Mouse (Mus musculus) hindbrain, embryonic 14.5 days (tissue): Measurements from ENCODE around the gene Max. TPM values are rescaled to one million over a fixed set of nuclear protein-coding genes. Genes with fewer than 3 reads are reported as not detected.

Experiments used
- ATAC-seq: fragments of 200-750 bp; cut with Nextera tagmentation; 2 replicates; pipeline ENCODE4 v1.8.0; 2017; ENCODE audit warnings: moderate number of reproducible peaks, mild to moderate bottlenecking, moderate TSS enrichment, moderate library complexity; ENCODE audit not compliant: low FRiP score
- DNase-seq: peaks from one replicate; pipeline ENCODE4 v3.0.0-alpha.2; 2015; ENCODE audit warnings: low spot score
- H3K27ac ChIP-seq: fragments of 300-500 bp; sonication (generic); 2 replicates; pipeline ENCODE4 v1.5.1; 2014; ENCODE audit warnings: mild to moderate bottlenecking, moderate library complexity
- H3K27me3 ChIP-seq: fragments of 300-500 bp; sonication (generic); 2 replicates; pipeline ENCODE4 v1.6.1; 2014; ENCODE audit warnings: mild to moderate bottlenecking, low read length, mixed read lengths; ENCODE audit not compliant: control insufficient read depth, insufficient read depth
- H3K36me3 ChIP-seq: fragments of 300-500 bp; sonication (generic); replicated peaks from 2 replicates; pipeline ENCODE4 v1.6.1; 2014; ENCODE audit not compliant: control insufficient read depth, insufficient read depth
- H3K4me1 ChIP-seq: fragments of 300-500 bp; sonication (generic); replicated peaks from 2 replicates; pipeline ENCODE4 v1.6.1; 2014; ENCODE audit warnings: antibody characterized with exemption, low read length, mixed read lengths; ENCODE audit not compliant: control insufficient read depth, insufficient read depth
- H3K4me2 ChIP-seq: fragments of 300-500 bp; sonication (generic); replicated peaks from 2 replicates; pipeline ENCODE4 v1.6.1; 2014; ENCODE audit warnings: mild to moderate bottlenecking, moderate library complexity
- H3K4me3 ChIP-seq: fragments of 300-500 bp; sonication (generic); replicated peaks from 2 replicates; pipeline ENCODE4 v1.5.1; 2014; ENCODE audit warnings: mild to moderate bottlenecking, low read length
- H3K9ac ChIP-seq: fragments of 300-500 bp; sonication (generic); 2 replicates; pipeline ENCODE4 v1.6.1; 2014
- H3K9me3 ChIP-seq: fragments of 300-500 bp; sonication (generic); 2 replicates; pipeline ENCODE4 v1.6.1; 2016; ENCODE audit warnings: low read length; ENCODE audit not compliant: control insufficient read depth
- WGBS: fragments of 180-500 bp; shearing (Covaris S2); extraction: QIAGEN DNeasy Blood & Tissue Kit; methylation state at CpG from one replicate; pipeline ENCODE4 v1.1.7; 2014; 5-methylcytosine and 5-hydroxymethylcytosine counted together
- polyA plus RNA-seq: library from polyadenylated mRNA; unstranded; fragments of >200 nt; fragmentation: Nextera tagmentation; extraction: Ambion mirVana; gene quantifications from 2 replicates; pipeline ENCODE4 v1.2.1, GENCODE M21; 2014

Gene Max
- polyA plus RNA-seq, 1 experiment from 2014 or later = 47.6 TPM

- Histone ChIP-seq H3K27ac (no peak overlapping the region), H3K4me3 (no peak overlapping the region), H3K4me1 (no peaks in the 10 kb centered on the region), H3K4me2 (no peak overlapping the region), H3K9me3 (no peaks in the 10 kb centered on the region), H3K36me3 (no peaks in the 10 kb centered on the region), H3K27me3 (no peaks in the 10 kb centered on the region), H3K9ac (no peak overlapping the region)
- no peak for DNase-seq
- ATAC-seq = no peak
- WGBS = 87% methylated on average over 5 of the region's 5 CpGs
Observed at GRCm38 (mm10) chr12:76994766-76995165, 32.8 kb upstream of the Max start.

GRCm38 (mm10) chr12:76992891-76993529, 31.0 kb upstream of the Max start:
- Histone ChIP-seq H3K27me3 (no peaks in the 10 kb centered on the region), H3K4me2 (no peak overlapping the region), H3K9me3 (no peaks in the 10 kb centered on the region), H3K4me3 (no peak overlapping the region), H3K27ac (no peak overlapping the region), H3K36me3 (no peaks in the 10 kb centered on the region), H3K9ac (no peak overlapping the region), H3K4me1 (no peaks in the 10 kb centered on the region)
- WGBS = 92% methylated on average over 16 of the region's 16 CpGs
- ATAC-seq = no peak
- no peak for DNase-seq

- no peak overlapping the region for H3K4me2 ChIP-seq
- ATAC-seq (no peak), DNase-seq (no peak)
- no peak overlapping the region for H3K27ac ChIP-seq
- H3K36me3 ChIP-seq = no peaks in the 10 kb centered on the region
- H3K9me3 ChIP-seq = no peaks in the 10 kb centered on the region
- H3K27me3 ChIP-seq = no peaks in the 10 kb centered on the region
- no peak overlapping the region for H3K9ac ChIP-seq
- no peak overlapping the region for H3K4me3 ChIP-seq
- H3K4me1 ChIP-seq = no peaks in the 10 kb centered on the region
- WGBS = 83% methylated on average over 16 of the region's 16 CpGs
Observed at GRCm38 (mm10) chr12:76982818-76983471, 20.9 kb upstream of the Max start.

GRCm38 (mm10) chr12:76979530-76979929, 17.5 kb upstream of the Max start:
- Histone ChIP-seq H3K4me1 (no peaks in the 10 kb centered on the region), H3K9me3 (0 out of 2 replicates have a peak, but pooled peaks cover 5% of the 10 kb centered on the region), H3K27me3 (no peaks in the 10 kb centered on the region), H3K4me3 (no peak overlapping the region), H3K36me3 (no peaks in the 10 kb centered on the region), H3K4me2 (no peak overlapping the region), H3K27ac (no peak overlapping the region), H3K9ac (no peak overlapping the region)
- WGBS = 75% methylated on average over 3 of the region's 3 CpGs
- no peak for ATAC-seq
- DNase-seq = no peak

GRCm38 (mm10) chr12:76972669-76973068, 10.7 kb upstream of the Max start:
- Histone ChIP-seq H3K27ac (no peak overlapping the region), H3K4me2 (no peak overlapping the region), H3K9ac (no peak overlapping the region), H3K4me3 (no peak overlapping the region), H3K9me3 (0 out of 2 replicates have a peak, but pooled peaks cover 5% of the 10 kb centered on the region), H3K4me1 (no peaks in the 10 kb centered on the region), H3K36me3 (no peaks in the 10 kb centered on the region), H3K27me3 (no peaks in the 10 kb centered on the region)
- WGBS = 90% methylated on average over 10 of the region's 10 CpGs
- no peak for DNase-seq
- ATAC-seq = no peak

GRCm38 (mm10) chr12:76972241-76972640, 10.2 kb upstream of the Max start:
- no peak overlapping the region for H3K9ac ChIP-seq
- H3K4me3 ChIP-seq = no peak overlapping the region
- WGBS = 91% methylated on average over 11 of the region's 11 CpGs

GRCm38 (mm10) chr12:76971642-76972221, 9.7 kb upstream of the Max start:
- Histone ChIP-seq H3K27ac (no peak overlapping the region), H3K27me3 (no peaks in the 10 kb centered on the region), H3K36me3 (no peaks in the 10 kb centered on the region), H3K4me3 (no peak overlapping the region), H3K4me1 (no peaks in the 10 kb centered on the region), H3K9me3 (0 out of 2 replicates have a peak, but pooled peaks cover 5% of the 10 kb centered on the region), H3K4me2 (no peak overlapping the region), H3K9ac (no peak overlapping the region)
- ATAC-seq (no peak), DNase-seq (no peak)
- WGBS = 93% methylated on average over 7 of the region's 7 CpGs

More at GRCm38 (mm10) chr12:76972241-76972640, 10.2 kb upstream of the Max start:
- Histone ChIP-seq H3K27me3 (no peaks in the 10 kb centered on the region), H3K9me3 (0 out of 2 replicates have a peak, but pooled peaks cover 5% of the 10 kb centered on the region), H3K27ac (no peak overlapping the region), H3K4me1 (no peaks in the 10 kb centered on the region), H3K36me3 (no peaks in the 10 kb centered on the region), H3K4me2 (no peak overlapping the region)
- no peak for ATAC-seq
- DNase-seq = no peak

- DNase-seq (no peak), ATAC-seq (no peak)
- H3K27me3 ChIP-seq = no peaks in the 10 kb centered on the region
- no peaks in the 10 kb centered on the region for H3K36me3 ChIP-seq
- WGBS = 1% methylated on average over 4 of the region's 4 CpGs
- peaks cover 4% of the 10 kb centered on the region for H3K4me1 ChIP-seq
- H3K4me2 ChIP-seq = no peak overlapping the region
- H3K4me3 ChIP-seq = no peak overlapping the region
- H3K9ac ChIP-seq = no peak overlapping the region
- H3K27ac ChIP-seq = no peak overlapping the region
- no peaks in the 10 kb centered on the region for H3K9me3 ChIP-seq
Observed at GRCm38 (mm10) chr12:76965876-76966275, 3.9 kb upstream of the Max start.

GRCm38 (mm10) chr12:76965089-76965488, 3.1 kb upstream of the Max start:
- Histone ChIP-seq H3K36me3 (no peaks in the 10 kb centered on the region), H3K9me3 (no peaks in the 10 kb centered on the region), H3K9ac (no peak overlapping the region), H3K27me3 (no peaks in the 10 kb centered on the region), H3K4me1 (peaks cover 9% of the 10 kb centered on the region), H3K4me2 (no peak overlapping the region), H3K27ac (no peak overlapping the region), H3K4me3 (no peak overlapping the region)
- ATAC-seq (no peak), DNase-seq (no peak)
- WGBS = 16% methylated on average over 5 of the region's 5 CpGs
